Mouse (Mus musculus) gastrocnemius, postnatal 25 days (tissue): ENCODE data around the gene Btbd9. TPM values are rescaled to one million over a fixed set of nuclear protein-coding genes. Genes with fewer than 3 reads are reported as not detected.
"Not testable (repeated sequence)": the region's sequence is repeated elsewhere in the genome, so short reads cannot be mapped to it uniquely, and the experiment has no call there.

Experiments used
- DNase-seq: peaks from one replicate; pipeline ENCODE4 v3.0.0; 2022
- total RNA-seq, 2 experiments: library from RNA; stranded (reverse); gene quantifications; 1 replicate in 1 of 2; 2 replicates in 1 of 2; pipeline ENCODE4 v1.2.3; 2021

Gene Btbd9
- total RNA-seq, 2 experiments from 2014 or later: 8.0 to 12.4 TPM

- no peak for DNase-seq
Measured at GRCm38 (mm10) chr17:30558623-30559022, 17.7 kb downstream of the Btbd9 start.

- no peak for DNase-seq
Measured at GRCm38 (mm10) chr17:30556512-30556911, 19.8 kb downstream of the Btbd9 start.

GRCm38 (mm10) chr17:30553027-30553937, 23.0 kb downstream of the Btbd9 start:
- no peak for DNase-seq

GRCm38 (mm10) chr17:30550774-30551107, 25.5 kb downstream of the Btbd9 start:
- no peak for DNase-seq

GRCm38 (mm10) chr17:30549899-30550773, 26.2 kb downstream of the Btbd9 start:
- no peak for DNase-seq

DNA sequence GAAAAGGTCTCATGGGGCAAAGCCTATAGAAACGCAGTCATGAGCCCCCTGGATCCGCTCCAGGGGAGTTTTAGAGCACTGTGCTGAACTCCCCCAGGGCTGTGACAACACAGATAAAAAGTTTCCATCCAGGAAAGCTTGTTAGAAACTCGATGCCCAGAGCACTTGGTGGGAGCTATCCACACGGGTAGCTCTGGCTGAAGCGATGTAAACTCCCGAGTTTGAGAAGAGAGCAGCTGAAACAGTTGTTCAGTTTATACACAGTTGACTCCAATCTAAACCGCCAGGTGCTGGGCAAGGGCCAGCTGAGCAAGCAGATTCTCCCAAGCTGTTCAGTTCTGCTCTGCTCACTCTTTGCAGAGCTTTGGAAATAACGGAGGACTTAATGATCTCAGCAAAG, 37.2 kb downstream of the Btbd9 start:
- peak; percentile 39 for DNase-seq

GRCm38 (mm10) chr17:30536651-30537050, 39.6 kb downstream of the Btbd9 start:
- DNase-seq: no peak

- no peak for DNase-seq
Measured at GRCm38 (mm10) chr17:30533098-30533497, 43.2 kb downstream of the Btbd9 start.

GRCm38 (mm10) chr17:30530542-30530940, 45.7 kb downstream of the Btbd9 start:
- no peak for DNase-seq

DNA sequence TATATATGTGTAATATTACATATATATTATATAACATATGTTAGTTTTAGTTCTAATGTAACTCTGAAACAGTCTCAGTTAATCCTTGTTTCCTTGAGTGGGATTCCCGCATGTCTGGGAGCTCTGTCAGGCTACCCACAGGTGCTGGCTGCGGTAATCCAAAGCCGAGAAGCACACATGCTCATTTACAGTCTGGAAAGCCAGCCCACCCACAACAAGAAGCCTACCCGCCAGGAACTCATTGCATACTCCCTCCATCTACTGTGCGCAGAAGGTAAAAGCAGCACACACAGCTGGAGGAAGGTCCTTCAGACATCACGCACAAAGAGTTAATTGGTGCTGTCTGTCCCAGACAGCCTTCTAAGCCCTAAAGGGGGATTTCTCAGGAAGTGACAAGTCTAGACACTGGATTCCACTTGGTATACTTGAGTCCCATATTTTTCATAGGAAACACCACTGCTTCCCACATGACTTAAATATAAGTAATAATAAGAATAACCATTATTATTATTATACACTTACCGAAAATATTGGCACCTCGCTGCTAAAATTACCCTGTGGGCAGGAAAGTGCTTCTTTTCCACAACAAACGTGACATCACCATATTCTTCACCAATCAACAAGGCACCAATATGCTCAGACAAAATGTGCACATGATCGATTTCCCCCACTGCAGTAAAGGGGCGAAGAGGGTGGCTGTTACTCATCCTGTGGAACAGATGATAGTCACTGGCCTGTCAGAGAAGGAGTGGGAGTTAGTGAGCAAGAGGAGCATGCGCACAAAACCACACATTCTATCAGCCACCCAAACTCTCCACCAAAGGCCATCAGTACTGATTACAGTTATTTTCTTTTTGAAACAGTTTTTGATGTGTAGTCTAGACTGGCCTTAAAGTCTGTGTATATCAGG, 46.4 kb downstream of the Btbd9 start:
- DNase-seq: no peak

GRCm38 (mm10) chr17:30525405-30526295, 50.6 kb downstream of the Btbd9 start:
- no peak for DNase-seq

GRCm38 (mm10) chr17:30524451-30524850, 51.8 kb downstream of the Btbd9 start:
- DNase-seq: no peak

- no peak for DNase-seq
Measured at GRCm38 (mm10) chr17:30523783-30524182, 52.5 kb downstream of the Btbd9 start.

DNA sequence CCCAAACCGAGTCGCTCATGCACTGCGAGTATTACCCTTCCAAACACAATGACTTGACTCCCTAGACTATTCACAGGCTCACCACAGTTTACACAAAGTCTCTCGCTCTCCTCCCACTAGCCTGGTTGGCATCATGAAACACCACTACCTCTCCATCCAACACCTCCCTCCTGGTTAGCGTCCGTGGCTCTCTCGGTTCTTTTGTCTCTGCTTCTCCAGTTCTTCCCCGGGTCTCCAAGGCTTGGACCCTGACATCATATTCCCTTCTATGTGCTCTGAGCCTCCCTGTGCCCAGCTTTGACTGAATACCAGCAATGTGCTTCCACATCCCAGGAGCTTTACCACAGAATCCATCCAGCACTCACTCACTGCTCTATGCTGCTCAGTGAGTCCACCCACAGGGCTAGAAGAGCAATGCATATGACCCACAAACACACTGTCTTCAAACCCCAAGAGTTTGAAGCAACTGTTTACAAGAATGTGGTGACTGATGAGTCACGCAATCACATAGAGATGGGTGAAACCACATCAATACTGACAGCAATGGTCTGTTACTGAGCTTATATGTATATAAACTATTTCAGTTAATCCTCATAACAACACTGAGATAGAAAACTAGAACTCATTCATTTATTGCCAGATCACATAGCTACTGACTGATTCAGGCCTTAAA, 53.7 kb downstream of the Btbd9 start:
- no peak for DNase-seq

GRCm38 (mm10) chr17:30519172-30519512, 57.1 kb downstream of the Btbd9 start:
- DNase-seq: not testable (repeated sequence)

GRCm38 (mm10) chr17:30518431-30519171, 57.7 kb downstream of the Btbd9 start:
- DNase-seq: no peak

- no peak for DNase-seq
Measured at GRCm38 (mm10) chr17:30516580-30517340, 59.5 kb downstream of the Btbd9 start.

- no peak for DNase-seq
Measured at GRCm38 (mm10) chr17:30515401-30515800, 60.9 kb downstream of the Btbd9 start.

GRCm38 (mm10) chr17:30513034-30513433, 63.3 kb downstream of the Btbd9 start:
- no peak for DNase-seq
